Mouse (Mus musculus) heart, embryonic 14.5 days (tissue): ENCODE measurements around the gene Gse1. TPM values are rescaled to one million over a fixed set of nuclear protein-coding genes. Genes with fewer than 3 reads are reported as not detected.

Experiments used
- ATAC-seq: fragments of 200-750 bp; cut with Nextera tagmentation; 2 replicates; pipeline ENCODE4 v1.8.0; 2017; ENCODE audit warnings: low read depth, moderate TSS enrichment; ENCODE audit not compliant: insufficient number of reproducible peaks, insufficient read depth, low FRiP score
- H3K27ac ChIP-seq, 2 experiments: fragments of 200-500 bp in 1 of 2; fragments of 300-500 bp in 1 of 2; sonication (generic) in 1 of 2; replicated peaks in 1 of 2; 2 replicates each; pipeline ENCODE4 v1.5.1; 2012 to 2014; ENCODE audit warnings: low read depth in 2 of 2, low read length in 2 of 2, control low read depth in 1 of 2, mild to moderate bottlenecking in 1 of 2, mixed read lengths in 1 of 2; ENCODE audit not compliant: control insufficient read depth in 1 of 2, insufficient read depth in 1 of 2
- H3K27me3 ChIP-seq: fragments of 300-500 bp; sonication (generic); 2 replicates; pipeline ENCODE4 v1.6.1; 2014; ENCODE audit warnings: mild to moderate bottlenecking, low read length, control low read depth; ENCODE audit not compliant: control insufficient read depth, insufficient read depth
- H3K36me3 ChIP-seq: fragments of 300-500 bp; sonication (generic); 2 replicates; pipeline ENCODE4 v1.6.1; 2014; ENCODE audit warnings: mild to moderate bottlenecking, control low read depth, low read length, mixed read lengths; ENCODE audit not compliant: control insufficient read depth, insufficient read depth
- H3K4me1 ChIP-seq, 2 experiments: fragments of 200-500 bp in 1 of 2; fragments of 300-500 bp in 1 of 2; sonication (generic) in 1 of 2; 2 replicates each; pipeline ENCODE4 v1.6.1; 2012 to 2014; ENCODE audit warnings: low read length in 2 of 2, control low read depth in 1 of 2, mixed read lengths in 1 of 2; ENCODE audit not compliant: control insufficient read depth in 2 of 2, insufficient read depth in 2 of 2
- H3K4me2 ChIP-seq: fragments of 300-500 bp; sonication (generic); 2 replicates; pipeline ENCODE4 v1.6.1; 2014; ENCODE audit warnings: mild to moderate bottlenecking, low read length
- H3K4me3 ChIP-seq, 2 experiments: fragments of 200-500 bp in 1 of 2; fragments of 300-500 bp in 1 of 2; sonication (generic) in 1 of 2; 2 replicates each; pipeline ENCODE4 v1.5.1; 2012 to 2014; ENCODE audit warnings: low read length in 2 of 2, mild to moderate bottlenecking in 2 of 2, control low read depth in 1 of 2, low read depth in 1 of 2, moderate library complexity in 1 of 2; ENCODE audit not compliant: control insufficient read depth in 1 of 2, insufficient read depth in 1 of 2
- H3K9ac ChIP-seq: fragments of 300-500 bp; sonication (generic); 2 replicates; pipeline ENCODE4 v1.6.1; 2014; ENCODE audit warnings: mild to moderate bottlenecking, low read length
- H3K9me3 ChIP-seq: fragments of 300-500 bp; sonication (generic); 2 replicates; pipeline ENCODE4 v1.6.1; 2016; ENCODE audit warnings: low read length, control low read depth; ENCODE audit not compliant: control insufficient read depth
- WGBS: fragments of 180-500 bp; shearing (Covaris S2); extraction: QIAGEN DNeasy Blood & Tissue Kit; methylation state at CpG from one replicate; pipeline ENCODE4 v1.1.7; 2014; 5-methylcytosine and 5-hydroxymethylcytosine counted together
- polyA plus RNA-seq: library from polyadenylated mRNA; unstranded; fragments of >200 nt; fragmentation: Nextera tagmentation; extraction: Ambion mirVana; gene quantifications from 2 replicates; pipeline ENCODE4 v1.2.1, GENCODE M21; 2014

Gse1 gene
- polyA plus RNA-seq, 1 experiment from 2014 or later = 12.2 TPM

GRCm38 (mm10) chr8:120441637-120442036, 213.4 kb downstream of the Gse1 start:
- H3K27ac ChIP-seq = no peak overlapping the region
- H3K4me3 ChIP-seq = no peak overlapping the region
- no peaks in the 10 kb centered on the region for H3K27me3 ChIP-seq
- WGBS = 58% methylated on average over 6 of the region's 6 CpGs
- no peak overlapping the region for H3K9ac ChIP-seq
- peaks cover 22 to 28% of the 10 kb centered on the region in 2 experiments for H3K4me1 ChIP-seq
- no peak for ATAC-seq
- no peak overlapping the region for H3K4me2 ChIP-seq
- H3K36me3 ChIP-seq = no peaks in the 10 kb centered on the region
- H3K9me3 ChIP-seq = no peaks in the 10 kb centered on the region

GRCm38 (mm10) chr8:120442306-120443003, 214.2 kb downstream of the Gse1 start:
- ATAC-seq = no peak; the same call in 1 of the 2 replicates
- WGBS = 25% methylated on average over 4 of the region's 4 CpGs

GRCm38 (mm10) chr8:120445249-120445648, 217.0 kb downstream of the Gse1 start:
- WGBS = 71% methylated on average over 10 of the region's 10 CpGs

More at GRCm38 (mm10) chr8:120442306-120443003, 214.2 kb downstream of the Gse1 start:
- H3K36me3 ChIP-seq = no peaks in the 10 kb centered on the region
- no peak overlapping the region for H3K4me3 ChIP-seq
- H3K27me3 ChIP-seq = no peaks in the 10 kb centered on the region
- peaks cover 22 to 25% of the 10 kb centered on the region in 2 experiments for H3K4me1 ChIP-seq
- H3K4me2 ChIP-seq = no peak overlapping the region; the same call in 1 of the 2 replicates
- H3K27ac ChIP-seq = no peak overlapping the region
- no peak overlapping the region for H3K9ac ChIP-seq
- no peaks in the 10 kb centered on the region for H3K9me3 ChIP-seq

GRCm38 (mm10) chr8:120448131-120448530, 219.9 kb downstream of the Gse1 start:
- Histone ChIP-seq H3K27me3 (no peaks in the 10 kb centered on the region), H3K9ac (no peak overlapping the region), H3K27ac (no peak overlapping the region), H3K9me3 (no peaks in the 10 kb centered on the region), H3K36me3 (no peaks in the 10 kb centered on the region), H3K4me1 (peaks cover 12 to 16% of the 10 kb centered on the region in 2 experiments), H3K4me2 (no peak overlapping the region), H3K4me3 (no peak overlapping the region)
- no peak for ATAC-seq
- 82% methylated on average over 6 of the region's 6 CpGs for WGBS

More at GRCm38 (mm10) chr8:120445249-120445648, 217.0 kb downstream of the Gse1 start:
- Histone ChIP-seq H3K4me3 (no peak overlapping the region), H3K27me3 (no peaks in the 10 kb centered on the region), H3K36me3 (no peaks in the 10 kb centered on the region), H3K4me2 (no peak overlapping the region), H3K4me1 (peaks cover 29 to 34% of the 10 kb centered on the region in 2 experiments), H3K27ac (no peak overlapping the region), H3K9ac (no peak overlapping the region), H3K9me3 (no peaks in the 10 kb centered on the region)
- ATAC-seq = no peak

GRCm38 (mm10) chr8:120449139-120449538, 220.9 kb downstream of the Gse1 start:
- Histone ChIP-seq H3K4me3 (no peak overlapping the region), H3K9me3 (no peaks in the 10 kb centered on the region), H3K36me3 (no peaks in the 10 kb centered on the region), H3K27me3 (no peaks in the 10 kb centered on the region), H3K4me2 (no peak overlapping the region), H3K27ac (no peak overlapping the region), H3K4me1 (peaks cover 17 to 20% of the 10 kb centered on the region in 2 experiments), H3K9ac (no peak overlapping the region)
- WGBS = 86% methylated on average over 4 of the region's 4 CpGs
- ATAC-seq = no peak

GRCm38 (mm10) chr8:120449608-120450031, 221.4 kb downstream of the Gse1 start:
- Histone ChIP-seq H3K4me1 (peaks cover 21 to 25% of the 10 kb centered on the region in 2 experiments), H3K27me3 (no peaks in the 10 kb centered on the region), H3K9me3 (no peaks in the 10 kb centered on the region), H3K36me3 (no peaks in the 10 kb centered on the region), H3K4me2 (peak overlapping the region; percentile 24), H3K27ac (0 out of 4 replicates have a peak overlapping the region, but pooled peaks of 1 of the 2 experiments have one; percentile 14), H3K4me3 (no peak overlapping the region), H3K9ac (peak overlapping the region; percentile 46)
- ATAC-seq = no peak
- WGBS = 41% methylated on average over 17 of the region's 17 CpGs

GRCm38 (mm10) chr8:120452111-120452510, 223.9 kb downstream of the Gse1 start:
- Histone ChIP-seq H3K27ac (no peak overlapping the region), H3K9me3 (no peaks in the 10 kb centered on the region), H3K4me1 (peaks cover 25 to 29% of the 10 kb centered on the region in 2 experiments), H3K4me2 (no peak overlapping the region), H3K4me3 (no peak overlapping the region), H3K9ac (no peak overlapping the region), H3K27me3 (no peaks in the 10 kb centered on the region), H3K36me3 (no peaks in the 10 kb centered on the region)
- ATAC-seq = no peak
- WGBS = 70% methylated on average over 2 of the region's 2 CpGs
